Mouse (Mus musculus): ENCODE data around the gene Caskin1. TPM values are rescaled to one million over a fixed set of nuclear protein-coding genes. Genes with fewer than 3 reads are reported as not detected.
A peak's percentile ranks its signal among the peaks of the same experiment; 100 is the strongest.

Caskin1 gene
- polyA plus RNA-seq, 1 experiment, result 1.7 TPM

GRCm38 (mm10) chr17:24479431-24479830, 9.0 kb upstream of the Caskin1 start:
- Histone ChIP-seq H3K9ac (ENCODE audit: low read depth, poor library complexity, severe bottlenecking) (peak overlapping the region; percentile 70), H3K27me3 (ENCODE audit: control insufficient read depth, insufficient read depth, low read length, poor library complexity, severe bottlenecking) (no peaks in the 10 kb centered on the region), H3K4me3 (ENCODE audit: low read depth, low read length) (no peak overlapping the region; the same call in 1 of the 2 replicates), H3K36me3 (ENCODE audit: control insufficient read depth, insufficient read depth, low read length, poor library complexity, severe bottlenecking) (peaks cover 5% of the 10 kb centered on the region; the same call in 1 of the 2 replicates), H3K9me3 (replicated peaks; ENCODE audit: control insufficient read depth, insufficient read depth, low read length, poor library complexity, severe bottlenecking) (no peaks in the 10 kb centered on the region), H3K27ac (ENCODE audit: insufficient read depth, low read length) (no peak overlapping the region), H3K4me1 (ENCODE audit: control insufficient read depth, insufficient read depth, low read length) (peaks cover 1% of the 10 kb centered on the region)
- TF ChIP-seq CTCF (IDR thresholded peaks at IDR 0.05; ENCODE audit: low read depth, low read length), result no peak
- TF ChIP-seq EP300 (IDR thresholded peaks at IDR 0.05; ENCODE audit: insufficient read depth, low read depth, low read length), result no peak

DNA sequence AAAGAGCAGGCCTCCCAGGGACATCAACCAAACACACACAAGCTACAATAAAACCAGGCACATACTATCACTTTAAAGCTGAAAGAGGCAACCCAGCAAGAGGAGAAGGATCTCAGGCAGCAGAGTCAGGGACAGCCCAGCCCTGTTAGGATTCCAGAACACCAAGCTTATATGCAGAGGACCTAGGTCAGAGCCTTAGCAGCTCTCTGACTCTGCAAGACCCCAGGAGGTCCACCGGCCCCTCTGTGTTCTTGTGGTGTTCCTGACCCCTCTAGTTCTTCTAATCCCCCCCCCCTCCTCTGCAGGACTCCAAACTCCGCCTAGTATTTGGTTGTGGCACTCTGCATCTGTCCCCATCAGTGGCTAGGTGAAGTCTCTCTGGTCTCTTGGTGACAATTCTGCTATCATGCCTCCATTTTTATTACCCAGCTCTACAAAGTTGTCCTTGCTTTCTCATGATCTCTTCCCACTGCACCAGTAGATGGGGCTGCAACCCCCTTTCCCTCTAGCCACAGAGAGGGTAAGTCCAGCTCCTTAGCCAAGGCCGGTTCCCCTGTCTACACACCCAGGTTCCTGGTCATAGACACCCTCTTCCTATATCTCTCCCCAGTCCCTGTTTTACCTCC, 8.1 kb upstream of the Caskin1 start:
- TF ChIP-seq EP300 (IDR thresholded peaks at IDR 0.05; ENCODE audit: insufficient read depth, low read depth, low read length), result no peak
- TF ChIP-seq CTCF (IDR thresholded peaks at IDR 0.05; ENCODE audit: low read depth, low read length), result peak; percentile 59
- no peaks in the 10 kb centered on the region for H3K9me3 ChIP-seq (replicated peaks; ENCODE audit: control insufficient read depth, insufficient read depth, low read length, poor library complexity, severe bottlenecking)
- 0 out of 2 replicates have a peak overlapping the region, but pooled peaks have one; percentile 17 for H3K27ac ChIP-seq (ENCODE audit: insufficient read depth, low read length)
- peaks cover 5% of the 10 kb centered on the region; the same call in 1 of the 2 replicates for H3K36me3 ChIP-seq (ENCODE audit: control insufficient read depth, insufficient read depth, low read length, poor library complexity, severe bottlenecking)
- H3K9ac ChIP-seq (ENCODE audit: low read depth, poor library complexity, severe bottlenecking), result peak overlapping the region; percentile 27; the same call in 1 of the 2 replicates
- no peaks in the 10 kb centered on the region for H3K27me3 ChIP-seq (ENCODE audit: control insufficient read depth, insufficient read depth, low read length, poor library complexity, severe bottlenecking)
- H3K4me3 ChIP-seq (ENCODE audit: low read depth, low read length), result no peak overlapping the region
- H3K4me1 ChIP-seq (ENCODE audit: control insufficient read depth, insufficient read depth, low read length), result peaks cover 1% of the 10 kb centered on the region

DNA sequence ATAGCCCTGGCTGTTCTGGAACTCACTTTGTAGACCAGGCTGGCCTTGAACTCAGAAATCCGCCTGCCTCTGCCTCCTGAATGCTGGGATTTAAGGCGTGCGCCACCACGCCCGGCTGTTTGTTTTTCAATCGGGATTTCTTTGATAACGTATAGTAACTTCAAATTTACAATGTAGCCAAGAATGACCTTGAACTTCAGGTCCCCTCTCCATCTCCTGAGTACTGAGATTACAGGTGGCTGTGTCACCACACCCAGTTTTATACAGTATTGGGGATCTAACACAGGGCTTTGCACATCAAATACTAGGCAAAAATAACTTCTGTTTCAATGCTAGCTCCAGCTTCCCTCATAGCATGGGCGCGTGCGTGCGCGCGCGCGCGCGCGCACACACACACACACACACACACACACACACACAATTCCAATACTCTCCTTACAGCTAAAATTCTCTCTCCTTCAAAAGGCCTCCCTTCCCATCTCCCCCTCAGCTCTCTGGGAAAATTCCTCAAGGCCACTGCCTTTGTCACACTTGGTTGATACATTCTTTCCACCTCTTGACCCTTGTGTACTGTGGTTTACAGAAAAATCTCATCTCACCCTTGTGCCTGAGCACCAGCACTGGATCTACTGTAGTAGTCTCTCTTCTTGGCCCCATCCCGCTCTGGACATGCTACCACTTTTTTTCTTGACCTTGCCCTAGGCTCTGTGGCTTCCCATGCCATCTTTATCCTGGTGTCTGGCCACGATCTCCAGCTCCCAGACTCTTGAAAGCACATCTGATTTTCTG, 7.2 kb upstream of the Caskin1 start:
- Histone ChIP-seq H3K4me1 (ENCODE audit: control insufficient read depth, insufficient read depth, low read length) (peaks cover 1% of the 10 kb centered on the region), H3K4me3 (ENCODE audit: low read depth, low read length) (no peak overlapping the region), H3K27me3 (ENCODE audit: control insufficient read depth, insufficient read depth, low read length, poor library complexity, severe bottlenecking) (no peaks in the 10 kb centered on the region), H3K9me3 (replicated peaks; ENCODE audit: control insufficient read depth, insufficient read depth, low read length, poor library complexity, severe bottlenecking) (no peaks in the 10 kb centered on the region), H3K9ac (ENCODE audit: low read depth, poor library complexity, severe bottlenecking) (no peak overlapping the region), H3K27ac (ENCODE audit: insufficient read depth, low read length) (0 out of 2 replicates have a peak overlapping the region, but pooled peaks have one; percentile 26), H3K36me3 (ENCODE audit: control insufficient read depth, insufficient read depth, low read length, poor library complexity, severe bottlenecking) (0 out of 2 replicates have a peak, but pooled peaks cover 5% of the 10 kb centered on the region)
- TF ChIP-seq POLR2A (IDR thresholded peaks at IDR 0.05; ENCODE audit: insufficient read depth, low read length) (no peak), CTCF (IDR thresholded peaks at IDR 0.05; ENCODE audit: low read depth, low read length) (no peak), EP300 (IDR thresholded peaks at IDR 0.05; ENCODE audit: insufficient read depth, low read depth, low read length) (no peak)

DNA sequence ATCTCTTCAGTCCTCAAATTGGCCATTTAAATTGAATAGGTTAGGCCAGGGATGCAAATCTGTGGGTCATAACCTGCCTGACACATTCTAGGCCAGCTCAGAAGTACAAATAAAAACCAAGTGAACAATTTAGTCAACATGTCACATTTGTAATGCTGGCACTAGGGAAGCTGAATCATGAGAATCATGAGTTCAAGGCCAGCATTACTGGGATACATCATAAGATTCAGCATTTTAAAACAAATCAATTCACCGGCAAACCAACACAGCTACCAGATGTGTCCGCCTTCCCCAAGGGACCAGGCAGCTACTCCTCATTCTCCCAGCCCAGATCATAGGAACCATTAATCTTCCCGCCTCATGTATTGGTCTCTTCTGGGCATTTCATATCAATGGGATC, 4.9 kb upstream of the Caskin1 start:
- H3K9ac ChIP-seq (ENCODE audit: low read depth, poor library complexity, severe bottlenecking), result no peak overlapping the region
- H3K4me3 ChIP-seq (ENCODE audit: low read depth, low read length), result no peak overlapping the region
- no peak overlapping the region for H3K27ac ChIP-seq (ENCODE audit: insufficient read depth, low read length)
- H3K36me3 ChIP-seq (ENCODE audit: control insufficient read depth, insufficient read depth, low read length, poor library complexity, severe bottlenecking), result no peaks in the 10 kb centered on the region
- H3K27me3 ChIP-seq (ENCODE audit: control insufficient read depth, insufficient read depth, low read length, poor library complexity, severe bottlenecking), result no peaks in the 10 kb centered on the region
- TF ChIP-seq POLR2A (IDR thresholded peaks at IDR 0.05; ENCODE audit: insufficient read depth, low read length) (no peak), CTCF (IDR thresholded peaks at IDR 0.05; ENCODE audit: low read depth, low read length) (no peak), EP300 (IDR thresholded peaks at IDR 0.05; ENCODE audit: insufficient read depth, low read depth, low read length) (no peak)
- H3K4me1 ChIP-seq (ENCODE audit: control insufficient read depth, insufficient read depth, low read length), result peaks cover 1% of the 10 kb centered on the region
- H3K9me3 ChIP-seq (replicated peaks; ENCODE audit: control insufficient read depth, insufficient read depth, low read length, poor library complexity, severe bottlenecking), result no peaks in the 10 kb centered on the region

GRCm38 (mm10) chr17:24485090-24485860, 3.1 kb upstream of the Caskin1 start:
- H3K27me3 ChIP-seq (ENCODE audit: control insufficient read depth, insufficient read depth, low read length, poor library complexity, severe bottlenecking), result no peaks in the 10 kb centered on the region
- TF ChIP-seq POLR2A (IDR thresholded peaks at IDR 0.05; ENCODE audit: insufficient read depth, low read length), result no peak
- TF ChIP-seq CTCF (IDR thresholded peaks at IDR 0.05; ENCODE audit: low read depth, low read length), result no peak
- TF ChIP-seq EP300 (IDR thresholded peaks at IDR 0.05; ENCODE audit: insufficient read depth, low read depth, low read length), result no peak
- no peaks in the 10 kb centered on the region for H3K4me1 ChIP-seq (ENCODE audit: control insufficient read depth, insufficient read depth, low read length)
- no peaks in the 10 kb centered on the region for H3K36me3 ChIP-seq (ENCODE audit: control insufficient read depth, insufficient read depth, low read length, poor library complexity, severe bottlenecking)
- no peak overlapping the region for H3K27ac ChIP-seq (ENCODE audit: insufficient read depth, low read length)
- no peaks in the 10 kb centered on the region for H3K9me3 ChIP-seq (replicated peaks; ENCODE audit: control insufficient read depth, insufficient read depth, low read length, poor library complexity, severe bottlenecking)
- no peak overlapping the region for H3K4me3 ChIP-seq (ENCODE audit: low read depth, low read length)
- H3K9ac ChIP-seq (ENCODE audit: low read depth, poor library complexity, severe bottlenecking), result no peak overlapping the region

Measured in ES-Bruce4 (cell line).